Mouse (Mus musculus): Measurements from ENCODE around the gene Mettl13. TPM values are rescaled to one million over a fixed set of nuclear protein-coding genes. Genes with fewer than 3 reads are reported as not detected.

Gene Mettl13
- polyA plus RNA-seq, 1 experiment from 2014 or later = 15.1 TPM

Other genes starting within 250 kb of the Mettl13 start
- gene Dnm3, start 70.5 kb downstream of the Mettl13 start, polyA plus RNA-seq (2016; fragmentation: Nextera tagmentation; extraction: Ambion mirVana) = 0.95 and 1.1 TPM in 2 replicates
- gene Vamp4, start 22.0 kb upstream of the Mettl13 start, polyA plus RNA-seq (2016; fragmentation: Nextera tagmentation; extraction: Ambion mirVana) = 36.3 and 37.8 TPM in 2 replicates
- gene Myoc, start 90.6 kb upstream of the Mettl13 start, polyA plus RNA-seq (2016; fragmentation: Nextera tagmentation; extraction: Ambion mirVana) = not detected in 2 replicates
- not detected in 2 replicates for gene Myocos, start 109.7 kb upstream of the Mettl13 start, polyA plus RNA-seq (2016; fragmentation: Nextera tagmentation; extraction: Ambion mirVana)
- 90.9 and 96.7 TPM in 2 replicates for gene Prrc2c, start 192.0 kb upstream of the Mettl13 start, polyA plus RNA-seq (2016; fragmentation: Nextera tagmentation; extraction: Ambion mirVana)